Mouse (Mus musculus): ENCODE data around the gene Ctsl.
A peak's percentile ranks its signal among the peaks of the same experiment; 100 is the strongest.

- TF ChIP-seq GATA1 (IDR thresholded peaks at IDR 0.05; ENCODE audit: low read length) (peak; percentile 52), TAL1 (IDR thresholded peaks at IDR 0.05; ENCODE audit: low read length) (peak; percentile 59; the same call in 2 of the 3 replicates)
These were observed 40.6 kb upstream of the Ctsl start for GRCm38 (mm10) chr13:64411282-64411681.
